Mouse (Mus musculus) c-Kit-positive CD71-negative TER-119-negative erythroid progenitor cells, embryonic 14.5 days (primary cell): ENCODE measurements at regions not wholly inside any gene's neighbourhood (a gene's known extent, or its start where the extent isn't known, plus 50 kb on each side); places are given as distances from the start of the nearest gene placed in this dataset.
"Not testable (repeated sequence)": the region's sequence is repeated elsewhere in the genome, so short reads cannot be mapped to it uniquely, and the experiment has no call there.

ENCODE experiments used
- DNase-seq: peaks from one replicate; pipeline ENCODE4 v3.0.0-alpha.2; 2013; ENCODE audit warnings: low read depth

DNA sequence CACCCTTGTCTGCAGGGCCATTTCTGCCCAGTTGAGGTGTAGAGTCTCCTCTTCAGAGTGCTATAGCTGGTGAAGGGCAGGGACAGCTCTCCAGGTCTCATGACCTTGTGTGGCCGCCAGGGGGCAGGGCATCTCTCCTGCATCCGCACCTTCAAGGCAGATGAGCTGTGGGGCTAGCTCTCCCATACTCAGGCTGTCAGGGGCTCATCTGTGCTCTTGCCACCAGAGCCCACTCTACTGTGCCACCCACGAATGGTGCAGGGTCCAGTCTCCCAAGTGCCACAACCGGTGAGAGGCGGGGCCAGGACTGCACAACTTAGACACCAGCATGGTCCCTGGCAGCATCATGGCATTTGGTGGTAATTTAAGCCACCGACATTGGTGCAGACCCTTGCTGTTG lies 111.3 kb downstream of the Syt10 start:
- peak; percentile 10 for DNase-seq

DNA sequence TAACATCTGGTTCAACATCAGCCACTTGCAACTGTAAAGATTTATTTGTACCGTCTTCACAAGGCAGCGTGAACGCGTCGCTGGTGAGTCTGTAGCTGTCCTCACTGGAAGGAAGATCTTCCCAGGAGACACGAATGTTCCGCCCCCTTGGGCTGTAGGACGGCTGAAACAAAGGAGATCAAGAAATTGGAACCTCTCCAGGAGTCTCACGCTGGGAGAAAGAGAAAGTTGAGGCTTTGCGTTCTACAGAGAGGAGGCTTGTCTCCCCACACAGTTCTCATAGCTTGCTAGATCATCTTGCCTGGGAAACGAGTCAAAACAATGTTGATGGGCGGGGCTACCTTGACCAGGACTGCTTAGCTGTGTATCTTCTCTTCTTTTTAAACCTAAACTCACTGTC lies 117.3 kb downstream of the Syt10 start:
- no peak for DNase-seq

DNA sequence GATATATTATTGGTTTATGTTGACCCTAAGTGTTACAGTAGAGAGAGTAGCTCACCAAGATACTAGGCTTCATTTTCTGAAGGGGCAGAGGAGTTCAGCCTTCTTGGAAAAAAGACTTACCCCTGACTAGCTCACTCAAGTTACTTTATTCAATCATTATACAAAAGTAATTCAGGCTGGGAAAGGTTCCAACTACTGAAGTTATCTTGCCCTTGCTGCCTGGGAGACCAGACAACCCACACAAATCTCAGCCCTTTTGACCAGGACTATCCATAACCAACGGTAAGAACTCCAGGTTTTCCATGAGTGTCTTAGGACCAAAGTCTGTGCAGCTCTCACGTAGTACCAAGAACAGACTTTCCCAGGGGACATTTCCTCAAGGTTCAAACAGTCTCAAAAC lies 105.5 kb upstream of the Rabl2 start:
- DNase-seq, result no peak

DNA sequence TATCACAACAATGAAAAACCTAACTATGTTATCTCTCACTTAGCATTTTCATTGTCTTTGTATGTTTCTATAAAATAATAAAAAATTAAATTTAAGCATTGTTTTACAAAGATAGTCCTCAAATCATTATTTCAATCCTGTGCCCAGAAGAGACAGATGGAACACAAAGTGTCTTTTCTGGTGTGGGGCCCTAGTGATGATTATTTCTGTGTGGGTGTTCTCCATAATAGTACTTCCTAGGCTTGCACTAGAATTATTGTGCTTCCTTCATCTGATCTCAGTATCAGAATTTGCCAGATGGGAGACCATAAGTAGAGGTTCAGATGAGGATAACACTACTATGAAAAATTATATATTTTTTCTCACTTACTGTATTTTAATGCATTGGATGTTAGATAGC lies 84.6 kb upstream of the Rabl2 start:
- no peak for DNase-seq

DNA sequence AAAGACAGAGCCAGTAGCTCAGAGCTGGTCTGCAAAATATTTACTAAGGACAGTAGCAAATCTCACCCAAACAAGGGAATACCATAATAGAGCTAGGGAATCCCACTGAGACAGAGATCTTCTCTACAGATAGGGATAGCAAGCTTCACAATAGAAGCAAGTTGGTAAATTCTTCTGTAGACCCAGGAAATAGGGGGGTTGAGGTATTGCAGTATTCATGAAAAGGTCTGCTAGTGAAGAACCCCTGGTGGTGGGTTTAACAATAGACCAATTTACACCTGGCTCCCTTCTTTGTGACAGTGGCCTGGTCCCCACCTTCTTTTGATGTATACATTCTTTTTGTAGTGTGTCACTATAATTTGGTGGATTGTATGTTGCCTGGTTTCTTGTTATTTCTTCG lies 64.8 kb upstream of the Rabl2 start:
- not testable (repeated sequence) for DNase-seq
